Mouse (Mus musculus): ENCODE data around the gene Ehd4. TPM values are rescaled to one million over a fixed set of nuclear protein-coding genes. Genes with fewer than 3 reads are reported as not detected.

The Ehd4 gene
- polyA plus RNA-seq, 1 experiment from 2014 or later: 159 TPM

DNA sequence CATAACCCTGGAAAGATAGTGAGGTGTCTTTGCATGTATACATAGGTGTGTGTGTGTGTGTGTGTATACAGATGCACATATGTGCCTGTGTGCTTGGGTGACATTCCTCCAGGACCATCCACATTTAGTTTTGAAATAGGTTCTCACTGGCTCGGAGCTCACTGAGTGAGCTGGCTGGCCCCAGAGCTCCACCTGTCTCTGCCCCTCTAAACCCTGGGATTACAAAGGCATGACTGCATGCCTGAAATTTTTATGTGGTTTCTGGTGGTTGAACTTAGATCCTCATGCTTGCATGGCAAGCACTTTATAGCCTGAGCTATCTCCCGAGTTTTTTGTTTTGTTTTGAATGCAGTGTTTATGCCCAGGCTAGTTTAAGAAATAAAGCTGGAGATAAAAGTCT, 7.9 kb downstream of the Ehd4 start:
- peaks cover 25% of the 10 kb centered on the region for H3K36me3 ChIP-seq
- ATAC-seq (ENCODE audit: insufficient number of reproducible peaks, low FRiP score): no peak
- no peaks in the 10 kb centered on the region for H3K9me3 ChIP-seq (replicated peaks)
- H3K9ac ChIP-seq: no peak overlapping the region
- 54% methylated on average over 2 of the region's 2 CpGs for WGBS
- no peaks in the 10 kb centered on the region for H3K27me3 ChIP-seq (replicated peaks)
- H3K4me3 ChIP-seq: no peak overlapping the region
- H3K4me1 ChIP-seq (replicated peaks): peaks cover 31% of the 10 kb centered on the region
- peak overlapping the region; percentile 88 for H3K27ac ChIP-seq (ENCODE audit: poor library complexity, severe bottlenecking)
- H3K4me2 ChIP-seq: no peak overlapping the region

DNA sequence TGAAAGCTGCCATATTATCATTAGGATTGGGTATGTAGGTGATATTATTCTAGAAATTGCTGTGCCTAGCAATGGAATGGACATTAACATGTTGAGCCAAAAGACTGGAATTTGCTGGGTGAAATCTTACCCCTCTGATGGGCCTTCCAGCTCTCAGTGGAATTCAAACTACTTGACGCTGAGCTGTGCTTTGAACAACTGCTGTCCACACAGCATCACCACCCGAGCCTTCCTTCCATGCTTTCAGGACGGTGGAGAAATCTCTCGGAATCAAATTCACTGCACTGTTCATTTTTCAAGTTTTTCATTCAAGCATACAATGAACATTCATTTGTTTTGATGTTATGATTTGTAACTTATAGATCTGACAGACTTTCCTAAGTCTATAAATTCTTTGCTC, 10.0 kb downstream of the Ehd4 start:
- H3K27ac ChIP-seq (ENCODE audit: poor library complexity, severe bottlenecking): no peak overlapping the region
- H3K9ac ChIP-seq: no peak overlapping the region
- peaks cover 44% of the 10 kb centered on the region for H3K4me1 ChIP-seq (replicated peaks)
- no peaks in the 10 kb centered on the region for H3K9me3 ChIP-seq (replicated peaks)
- H3K4me2 ChIP-seq: no peak overlapping the region
- 66% methylated on average over 4 of the region's 4 CpGs for whole genome bisulfite sequencing
- no peak overlapping the region for H3K4me3 ChIP-seq
- H3K36me3 ChIP-seq: peaks cover 20% of the 10 kb centered on the region; the same call in 1 of the 2 replicates
- ATAC-seq (ENCODE audit: insufficient number of reproducible peaks, low FRiP score): no peak
- no peaks in the 10 kb centered on the region for H3K27me3 ChIP-seq (replicated peaks)

DNA sequence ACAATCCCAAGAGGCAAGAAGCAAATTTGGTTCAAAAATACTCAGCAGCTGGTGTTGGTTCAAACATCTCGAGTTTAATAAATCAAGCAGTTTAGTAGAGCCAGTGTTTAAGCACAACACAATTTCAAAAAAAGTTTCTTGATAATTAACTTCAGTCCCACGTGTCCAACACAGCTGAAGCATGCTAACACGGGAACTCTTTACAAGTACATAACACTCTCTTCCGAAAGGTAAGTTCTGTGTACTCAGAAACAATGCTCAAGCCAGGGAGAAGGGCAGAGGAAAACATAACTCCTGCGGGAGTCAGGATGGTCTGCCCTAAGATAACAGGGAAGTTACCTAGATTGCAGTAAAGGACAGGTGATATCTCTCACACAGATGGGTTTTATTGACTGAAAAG, 12.1 kb downstream of the Ehd4 start:
- Histone ChIP-seq H3K4me3 (no peak overlapping the region), H3K4me2 (no peak overlapping the region), H3K4me1 (replicated peaks) (peaks cover 41% of the 10 kb centered on the region), H3K27ac (ENCODE audit: poor library complexity, severe bottlenecking) (no peak overlapping the region), H3K9me3 (replicated peaks) (no peaks in the 10 kb centered on the region), H3K27me3 (replicated peaks) (no peaks in the 10 kb centered on the region), H3K36me3 (peaks cover 20% of the 10 kb centered on the region; the same call in 1 of the 2 replicates), H3K9ac (no peak overlapping the region)
- WGBS: 78% methylated on average over 5 of the region's 5 CpGs
- ATAC-seq (ENCODE audit: insufficient number of reproducible peaks, low FRiP score): no peak

DNA sequence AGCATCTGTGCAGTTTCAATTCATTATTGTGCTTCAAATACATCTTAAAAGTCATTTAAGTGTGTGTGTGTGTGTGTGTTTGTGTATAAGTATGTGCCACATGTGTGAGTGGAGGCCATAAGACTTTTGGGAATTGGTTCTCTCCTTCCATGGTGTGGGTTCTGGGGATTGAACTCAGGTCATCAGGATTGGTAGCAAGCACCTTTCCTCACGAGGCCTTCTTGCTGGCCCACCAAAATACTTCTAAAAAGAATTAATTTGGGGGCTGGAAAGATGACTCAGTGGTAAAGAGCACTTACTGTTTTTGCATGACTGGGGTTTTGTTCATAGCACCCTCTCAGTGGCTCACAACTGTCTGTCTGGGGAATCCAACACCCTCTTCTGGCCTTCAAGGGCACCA, 12.7 kb downstream of the Ehd4 start:
- ATAC-seq (ENCODE audit: insufficient number of reproducible peaks, low FRiP score): no peak
- Histone ChIP-seq H3K9ac (no peak overlapping the region), H3K4me2 (no peak overlapping the region), H3K4me1 (replicated peaks) (peaks cover 41% of the 10 kb centered on the region), H3K9me3 (replicated peaks) (no peaks in the 10 kb centered on the region), H3K27me3 (replicated peaks) (no peaks in the 10 kb centered on the region), H3K36me3 (peaks cover 20% of the 10 kb centered on the region; the same call in 1 of the 2 replicates), H3K27ac (ENCODE audit: poor library complexity, severe bottlenecking) (no peak overlapping the region), H3K4me3 (no peak overlapping the region)
- WGBS: 88% methylated on average over 1 of the region's 1 CpGs

DNA sequence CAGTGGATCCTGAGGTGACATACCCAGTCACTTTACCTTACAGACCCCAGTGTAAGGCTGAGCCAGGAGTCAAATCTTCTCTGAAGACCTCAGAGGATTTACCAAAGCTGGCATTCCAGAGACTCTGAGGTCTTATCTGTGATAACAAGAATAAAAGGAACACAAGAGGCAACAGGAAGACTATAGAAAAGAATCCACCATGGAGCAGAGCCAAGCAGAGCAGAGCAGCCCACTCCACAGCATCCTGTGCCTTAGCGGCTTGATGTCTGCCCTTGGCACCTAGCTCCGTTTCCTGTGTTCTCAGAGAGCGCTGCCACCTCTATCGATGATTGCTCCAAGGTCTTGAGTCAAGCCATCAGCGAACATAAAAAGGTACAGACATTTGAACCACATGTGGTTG, 14.1 kb downstream of the Ehd4 start:
- H3K4me2 ChIP-seq: peak overlapping the region; percentile 12; the same call in 1 of the 2 replicates
- no peak for ATAC-seq (ENCODE audit: insufficient number of reproducible peaks, low FRiP score)
- H3K9ac ChIP-seq: no peak overlapping the region
- no peak overlapping the region for H3K4me3 ChIP-seq
- 41% methylated on average over 5 of the region's 5 CpGs for WGBS
- peaks cover 29% of the 10 kb centered on the region for H3K36me3 ChIP-seq
- H3K4me1 ChIP-seq (replicated peaks): peaks cover 40% of the 10 kb centered on the region
- no peaks in the 10 kb centered on the region for H3K9me3 ChIP-seq (replicated peaks)
- peak overlapping the region; percentile 61 for H3K27ac ChIP-seq (ENCODE audit: poor library complexity, severe bottlenecking)
- H3K27me3 ChIP-seq (replicated peaks): no peaks in the 10 kb centered on the region

DNA sequence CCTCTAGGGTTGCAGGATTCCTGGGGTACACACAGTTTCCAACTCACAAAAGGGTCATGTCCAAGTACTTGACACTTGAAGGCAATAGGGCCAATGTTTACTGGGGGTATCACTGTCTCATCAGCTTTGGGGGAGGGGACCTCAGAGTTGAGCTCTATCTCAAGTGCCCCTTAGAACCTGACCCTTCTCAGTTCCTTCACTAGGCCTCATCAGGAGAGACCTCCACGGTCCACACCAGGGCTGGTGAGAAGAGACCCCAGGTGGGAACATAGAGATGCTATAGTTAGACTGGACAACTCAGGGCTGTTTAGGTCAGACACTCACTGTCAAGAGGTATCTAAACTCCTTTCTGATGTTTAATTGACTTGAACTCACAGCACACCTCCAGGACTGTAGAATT, 15.3 kb downstream of the Ehd4 start:
- Histone ChIP-seq H3K36me3 (peaks cover 27% of the 10 kb centered on the region), H3K9me3 (replicated peaks) (no peaks in the 10 kb centered on the region), H3K4me1 (replicated peaks) (peaks cover 49% of the 10 kb centered on the region), H3K9ac (no peak overlapping the region), H3K4me2 (no peak overlapping the region), H3K4me3 (no peak overlapping the region), H3K27me3 (replicated peaks) (no peaks in the 10 kb centered on the region), H3K27ac (ENCODE audit: poor library complexity, severe bottlenecking) (peak overlapping the region; percentile 57)
- WGBS: 49% methylated on average over 1 of the region's 1 CpGs
- no peak for ATAC-seq (ENCODE audit: insufficient number of reproducible peaks, low FRiP score)

DNA sequence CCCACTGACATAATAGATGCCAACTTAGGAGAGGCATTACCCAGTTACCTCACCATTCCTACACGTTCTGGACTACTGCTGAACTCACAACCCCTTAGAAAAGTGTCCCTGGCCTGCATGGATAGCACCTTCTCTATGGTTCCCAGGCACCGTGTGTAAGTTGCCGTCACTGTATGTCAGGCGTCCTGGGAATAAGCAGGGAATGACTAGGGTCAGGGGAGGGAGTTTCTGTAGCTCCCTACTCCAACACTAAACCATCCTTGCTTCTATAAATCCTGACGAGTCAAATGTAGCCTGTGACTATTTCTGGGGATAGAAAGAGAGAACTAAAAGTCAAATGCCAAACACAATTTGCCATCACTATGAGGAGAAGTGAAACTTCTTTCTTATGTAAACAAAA, 17.1 kb downstream of the Ehd4 start:
- no peaks in the 10 kb centered on the region for H3K9me3 ChIP-seq (replicated peaks)
- peaks cover 65% of the 10 kb centered on the region for H3K4me1 ChIP-seq (replicated peaks)
- no peak overlapping the region for H3K4me2 ChIP-seq
- 62% methylated on average over 5 of the region's 5 CpGs for WGBS
- no peak for ATAC-seq (ENCODE audit: insufficient number of reproducible peaks, low FRiP score)
- H3K27ac ChIP-seq (ENCODE audit: poor library complexity, severe bottlenecking): 0 out of 2 replicates have a peak overlapping the region, but pooled peaks have one; percentile 18
- H3K4me3 ChIP-seq: no peak overlapping the region
- no peaks in the 10 kb centered on the region for H3K27me3 ChIP-seq (replicated peaks)
- H3K9ac ChIP-seq: no peak overlapping the region
- peaks cover 17% of the 10 kb centered on the region for H3K36me3 ChIP-seq

DNA sequence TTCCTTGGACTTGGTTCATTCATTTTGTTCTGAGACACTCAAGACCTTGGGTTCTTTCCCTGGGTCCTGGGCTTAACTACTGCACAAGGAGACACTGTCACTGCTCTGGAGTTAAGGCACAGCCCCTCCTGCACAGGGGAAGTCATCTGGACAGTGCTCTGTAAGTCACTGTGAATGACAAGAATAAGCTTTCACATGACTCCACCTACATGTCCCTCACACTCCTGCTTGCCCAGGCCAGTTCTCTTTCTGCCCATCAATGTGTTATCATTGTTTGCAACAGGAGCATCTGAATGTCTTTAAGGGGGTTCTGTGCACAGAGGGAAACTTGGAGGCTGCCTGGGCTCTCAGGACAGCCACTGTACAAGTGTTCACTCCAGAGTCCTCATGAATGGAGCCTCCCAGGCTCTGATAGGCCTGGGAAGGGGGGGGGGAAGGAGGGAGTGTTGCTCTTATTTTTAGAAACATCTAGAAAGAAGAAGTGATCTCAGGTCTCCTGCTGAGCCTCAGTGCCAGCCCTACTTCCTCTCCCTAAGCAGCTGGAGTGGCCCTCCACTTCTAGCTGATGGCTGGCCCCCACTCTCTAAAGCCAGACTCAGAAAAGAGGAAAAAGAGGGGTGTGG, 19.8 kb downstream of the Ehd4 start:
- H3K4me3 ChIP-seq: no peak overlapping the region

DNA sequence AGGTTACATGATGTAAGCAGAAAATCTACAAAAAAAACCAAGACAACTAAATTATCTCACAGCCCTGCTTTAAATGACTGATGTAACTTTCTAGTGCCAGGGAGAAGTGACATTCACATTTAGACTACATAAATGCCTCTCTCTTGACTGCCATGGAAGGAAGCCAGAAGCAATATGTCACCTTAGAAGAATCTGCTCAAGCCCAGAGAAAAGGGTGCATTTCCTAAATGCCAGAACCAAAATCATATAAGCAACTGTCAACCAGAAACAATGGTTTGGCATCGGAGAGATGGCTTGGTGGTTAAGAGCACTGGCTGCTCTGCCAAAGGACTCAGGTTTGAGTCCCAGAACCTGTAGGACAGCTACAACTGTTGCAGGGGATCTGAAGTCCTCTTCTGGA, 22.5 kb downstream of the Ehd4 start:
- Histone ChIP-seq H3K27me3 (replicated peaks) (no peaks in the 10 kb centered on the region), H3K36me3 (peaks cover 12% of the 10 kb centered on the region), H3K4me3 (no peak overlapping the region), H3K9me3 (replicated peaks) (no peaks in the 10 kb centered on the region), H3K9ac (no peak overlapping the region), H3K27ac (ENCODE audit: poor library complexity, severe bottlenecking) (peak overlapping the region; percentile 60; the same call in 1 of the 2 replicates), H3K4me2 (no peak overlapping the region), H3K4me1 (replicated peaks) (peaks cover 77% of the 10 kb centered on the region)
- no peak for ATAC-seq (ENCODE audit: insufficient number of reproducible peaks, low FRiP score)
- WGBS: 63% methylated on average over 1 of the region's 1 CpGs

More for the DNA sequence above, 19.8 kb downstream of the Ehd4 start:
- peak overlapping the region; percentile 34 for H3K4me2 ChIP-seq
- peaks cover 12% of the 10 kb centered on the region for H3K36me3 ChIP-seq
- peak overlapping the region; percentile 50 for H3K9ac ChIP-seq
- H3K9me3 ChIP-seq (replicated peaks): no peaks in the 10 kb centered on the region
- no peaks in the 10 kb centered on the region for H3K27me3 ChIP-seq (replicated peaks)
- peak overlapping the region; percentile 91 for H3K27ac ChIP-seq (ENCODE audit: poor library complexity, severe bottlenecking)
- peaks cover 70% of the 10 kb centered on the region for H3K4me1 ChIP-seq (replicated peaks)
- ATAC-seq (ENCODE audit: insufficient number of reproducible peaks, low FRiP score): peak; percentile 26; the same call in 1 of the 2 replicates

DNA sequence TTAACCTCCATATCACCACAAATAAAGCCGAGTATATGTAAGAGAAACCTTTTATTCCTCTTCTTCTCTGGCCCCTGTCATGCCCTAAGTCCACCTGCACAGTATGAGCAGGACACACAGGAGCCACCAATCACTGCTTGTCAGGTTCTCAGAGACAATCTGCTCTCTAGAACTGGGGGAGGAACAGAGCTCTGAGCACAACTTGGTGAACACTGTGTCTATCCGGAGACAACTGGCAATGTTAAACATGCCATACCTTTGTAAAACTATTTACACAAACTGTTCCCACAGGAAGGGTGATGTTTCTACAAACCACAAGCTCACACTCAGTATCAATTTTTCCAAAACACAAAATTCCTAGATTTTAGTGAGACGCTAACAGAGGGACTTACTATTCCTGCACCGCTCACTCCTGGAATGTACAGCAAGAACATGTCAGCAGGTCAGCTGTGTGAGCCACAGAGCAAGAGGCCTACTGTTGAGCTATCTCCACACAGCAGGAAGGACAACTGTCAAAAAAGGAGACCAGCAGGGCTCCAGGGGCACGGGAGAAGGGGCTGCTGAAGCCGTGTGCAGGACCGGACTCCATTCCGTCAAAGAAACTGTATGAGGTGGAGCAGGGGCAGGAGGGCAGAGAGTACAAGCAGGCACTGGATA, 25.0 kb downstream of the Ehd4 start:
- peak overlapping the region; percentile 8; the same call in 1 of the 2 replicates for H3K4me2 ChIP-seq
- peak overlapping the region; percentile 20; the same call in 1 of the 2 replicates for H3K9ac ChIP-seq
- H3K27me3 ChIP-seq (replicated peaks): no peaks in the 10 kb centered on the region
- H3K36me3 ChIP-seq: peaks cover 16% of the 10 kb centered on the region
- peak overlapping the region; percentile 99 for H3K27ac ChIP-seq (ENCODE audit: poor library complexity, severe bottlenecking)
- H3K4me3 ChIP-seq: no peak overlapping the region
- H3K9me3 ChIP-seq (replicated peaks): no peaks in the 10 kb centered on the region
- WGBS: 18% methylated on average over 8 of the region's 8 CpGs
- no peak for ATAC-seq (ENCODE audit: insufficient number of reproducible peaks, low FRiP score)
- peaks cover 80% of the 10 kb centered on the region for H3K4me1 ChIP-seq (replicated peaks)

DNA sequence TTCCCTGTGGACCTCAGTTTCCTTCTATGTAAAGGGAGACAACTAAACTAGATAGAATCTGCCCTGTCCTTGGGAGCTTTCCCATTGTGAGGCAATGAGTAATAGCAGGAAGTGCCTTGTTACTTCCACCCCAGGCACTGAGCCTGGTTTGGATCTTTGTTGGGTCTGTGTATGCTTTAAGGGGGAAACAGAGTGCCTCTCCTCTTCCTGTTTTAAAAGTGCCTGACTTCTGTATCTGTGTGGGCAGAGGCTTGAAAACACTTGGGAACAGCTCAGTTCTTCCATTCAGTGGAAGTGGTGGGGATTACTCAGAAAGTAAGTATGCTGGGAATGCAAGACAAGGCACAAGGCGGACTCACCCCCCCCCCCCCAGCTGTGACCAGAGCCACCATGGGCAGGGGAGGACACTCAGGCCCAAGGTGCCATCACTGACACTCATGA, 25.8 kb downstream of the Ehd4 start:
- peaks cover 16% of the 10 kb centered on the region for H3K36me3 ChIP-seq
- H3K27me3 ChIP-seq (replicated peaks): no peaks in the 10 kb centered on the region
- peak overlapping the region; percentile 22 for H3K4me2 ChIP-seq
- peaks cover 81% of the 10 kb centered on the region for H3K4me1 ChIP-seq (replicated peaks)
- peak overlapping the region; percentile 99 for H3K27ac ChIP-seq (ENCODE audit: poor library complexity, severe bottlenecking)
- peak overlapping the region; percentile 41 for H3K9ac ChIP-seq
- peak; percentile 80 for ATAC-seq (ENCODE audit: insufficient number of reproducible peaks, low FRiP score)
- WGBS: 0% methylated on average over 1 of the region's 1 CpGs
- no peaks in the 10 kb centered on the region for H3K9me3 ChIP-seq (replicated peaks)
- no peak overlapping the region for H3K4me3 ChIP-seq
